ENCODE assay signal across 8 mouse cellular contexts in genomic region chr8:54493110-54493509, GRCm38 (mm10). TPM values are rescaled to one million over a fixed set of nuclear protein-coding genes. Genes with fewer than 3 reads are reported as not detected.
DNase-seq lines count a peak whose midpoint lies in the region; ATAC-seq and TF ChIP-seq lines count a peak whose summit lies in the region.

No protein-coding gene starts in this region.

- no peak overlapping the region for H3K4me3 ChIP-seq in kidney, adult 2 months (ENCODE audit: insufficient read depth, low read depth, low read length)
- H3K4me3 ChIP-seq in kidney, embryonic 14.5 days (ENCODE audit: low read length) = no peak overlapping the region
- no peak overlapping the region for H3K4me3 ChIP-seq in embryonic facial prominence, embryonic 11.5 days (ENCODE audit: low read depth, low read length)

- H3K4me1 ChIP-seq in kidney, adult 2 months (ENCODE audit: control insufficient read depth, insufficient read depth, low read length) = no peaks in the 10 kb centered on the region
- 0 out of 2 replicates have a peak, but pooled peaks cover 6% of the 10 kb centered on the region for H3K4me1 ChIP-seq in kidney, embryonic 14.5 days (ENCODE audit: control insufficient read depth, insufficient read depth, low read length)
- no peaks in the 10 kb centered on the region for H3K4me1 ChIP-seq in embryonic facial prominence, embryonic 11.5 days (ENCODE audit: control insufficient read depth, insufficient read depth, low read length)

- TF ChIP-seq CTCF in kidney, adult 2 months (conservative IDR thresholded peaks at IDR 0.05; ENCODE audit: insufficient read depth, insufficient read length, low read depth, low read length) = peak; percentile 72

- WGBS in kidney, adult 2 months = 9% methylated on average over 6 of the region's 6 CpGs
- WGBS in kidney, embryonic 14.5 days = 16% methylated on average over 6 of the region's 6 CpGs
- WGBS in embryonic facial prominence, embryonic 11.5 days = 17% methylated on average over 6 of the region's 6 CpGs

- ATAC-seq in kidney, embryonic 14.5 days (ENCODE audit: low FRiP score, low TSS enrichment) = no peak
- ATAC-seq in CD4-positive, CD25-positive, alpha-beta regulatory T cell, adult 4 months = peak; percentile 68
- ATAC-seq in embryonic facial prominence, embryonic 11.5 days (replicated peaks; ENCODE audit: insufficient number of reproducible peaks, low FRiP score, low TSS enrichment, low read depth) = no peak

- no peaks in the 10 kb centered on the region for H3K9me3 ChIP-seq in kidney, embryonic 14.5 days (ENCODE audit: control insufficient read depth, low read length)
- no peaks in the 10 kb centered on the region for H3K9me3 ChIP-seq in embryonic facial prominence, embryonic 11.5 days (replicated peaks; ENCODE audit: control insufficient read depth, low read length)

- H3K27me3 ChIP-seq in kidney, adult 2 months (replicated peaks; ENCODE audit: control insufficient read depth, insufficient read depth, low read length) = no peaks in the 10 kb centered on the region
- H3K27me3 ChIP-seq in kidney, embryonic 14.5 days (ENCODE audit: control insufficient read depth, insufficient read depth, low read length) = no peaks in the 10 kb centered on the region
- no peaks in the 10 kb centered on the region for H3K27me3 ChIP-seq in embryonic facial prominence, embryonic 11.5 days (ENCODE audit: control insufficient read depth, insufficient read depth, low read length)

- no peak for TF ChIP-seq POLR2A in kidney, adult 2 months (IDR thresholded peaks at IDR 0.05; ENCODE audit: low read depth, low read length)

- H3K27ac ChIP-seq in kidney, adult 2 months (ENCODE audit: insufficient read depth, low read depth, low read length) = no peak overlapping the region
- no peak overlapping the region for H3K27ac ChIP-seq in kidney, embryonic 14.5 days (ENCODE audit: low read depth, low read length)
- H3K27ac ChIP-seq in embryonic facial prominence, embryonic 11.5 days (replicated peaks; ENCODE audit: low read depth, low read length) = no peak overlapping the region

- no peaks in the 10 kb centered on the region for H3K36me3 ChIP-seq in kidney, adult 2 months (ENCODE audit: control insufficient read depth, insufficient read depth, low read length)
- H3K36me3 ChIP-seq in kidney, embryonic 14.5 days (ENCODE audit: control insufficient read depth, insufficient read depth, low read length) = no peaks in the 10 kb centered on the region
- no peaks in the 10 kb centered on the region for H3K36me3 ChIP-seq in embryonic facial prominence, embryonic 11.5 days (replicated peaks; ENCODE audit: control insufficient read depth, insufficient read depth, low read depth, low read length)

- peak; percentile 50 for DNase-seq in kidney, adult 2 months
- peak; percentile 66 for DNase-seq in adrenal gland, postnatal 14 days
- peak; percentile 88 for DNase-seq in embryonic facial prominence, embryonic 11.5 days (ENCODE audit: low spot score)
- peak; percentile 86 for DNase-seq in hindlimb bud, embryonic 11.5 days (ENCODE audit: extremely low spot score, low read depth, low spot score)
- peak; percentile 69 for DNase-seq in lung, postnatal 14 days
- DNase-seq in spleen, postnatal 4 days (ENCODE audit: low spot score in 2 of 2) = peak; percentile 20 to 70

- H3K9ac ChIP-seq in kidney, embryonic 14.5 days (ENCODE audit: low read depth, low read length) = no peak overlapping the region
- H3K9ac ChIP-seq in embryonic facial prominence, embryonic 11.5 days (replicated peaks; ENCODE audit: low read length) = no peak overlapping the region

- H3K4me2 ChIP-seq in kidney, embryonic 14.5 days (replicated peaks; ENCODE audit: low read depth, low read length) = no peak overlapping the region
- H3K4me2 ChIP-seq in embryonic facial prominence, embryonic 11.5 days (ENCODE audit: low read depth, low read length) = no peak overlapping the region

RNA-seq across cellular contexts. Expression of gene Asb5, which starts 36.3 kb away (rescaled TPM):
- 1.4 and 2.9 TPM in 2 replicates for polyA plus RNA-seq in kidney, adult 2 months (2012; rRNA removed)
- 7.0 and 9.7 TPM in 2 replicates for polyA plus RNA-seq in kidney, embryonic 14.5 days (2014; fragmentation: Nextera tagmentation; extraction: Ambion mirVana)
- polyA plus RNA-seq in CD4-positive, CD25-positive, alpha-beta regulatory T cell, adult 4 months (2017; shearing (Covaris generic)) = not detected
- total RNA-seq in adrenal gland, postnatal 14 days (2021) = not detected in 2 replicates
- polyA plus RNA-seq in embryonic facial prominence, embryonic 11.5 days (2014; fragmentation: Nextera tagmentation; extraction: Ambion mirVana) = 6.0 TPM in 2 replicates

RNA-seq across cellular contexts. Expression of gene Spcs3, which starts 36.7 kb away (rescaled TPM):
- 12.8 and 17.9 TPM in 2 replicates for polyA plus RNA-seq in kidney, adult 2 months (2012; rRNA removed)
- polyA plus RNA-seq in kidney, embryonic 14.5 days (2014; fragmentation: Nextera tagmentation; extraction: Ambion mirVana) = 66.2 and 99.4 TPM in 2 replicates
- 100 to 1,000 TPM; 114 to 129 TPM for polyA plus RNA-seq in CD4-positive, CD25-positive, alpha-beta regulatory T cell, adult 4 months (2017; shearing (Covaris generic))
- total RNA-seq in adrenal gland, postnatal 14 days (2021) = 43.4 and 45.1 TPM in 2 replicates
- 92.4 and 111 TPM in 2 replicates for polyA plus RNA-seq in embryonic facial prominence, embryonic 11.5 days (2014; fragmentation: Nextera tagmentation; extraction: Ambion mirVana)
